Comparison of ENCODE assay signal across 22 mouse cellular contexts in the genomic region with DNA sequence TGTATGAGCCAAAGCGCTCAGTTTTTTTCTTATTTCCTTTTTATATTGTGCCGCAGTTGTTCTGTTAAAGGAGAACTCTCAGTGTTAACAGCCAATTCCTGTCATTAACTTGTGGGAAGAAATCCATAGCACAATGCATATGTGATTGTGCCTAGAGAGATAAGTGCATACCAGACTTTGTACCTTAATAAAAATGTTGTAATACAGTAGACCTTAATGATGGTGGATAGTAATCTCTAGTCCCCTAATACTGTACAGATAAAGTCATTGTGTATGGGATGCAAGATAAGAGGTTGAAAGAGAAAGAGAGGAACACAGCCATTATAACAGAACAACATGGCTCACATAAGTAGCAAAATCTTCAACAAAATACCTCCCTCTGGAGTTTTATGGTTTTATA.
DNase-seq lines count a peak whose midpoint lies in the region; ATAC-seq and TF ChIP-seq lines count a peak whose summit lies in the region.
"Had no signal": no experiment of that assay in that cellular context is flagged by ENCODE, and none has a peak within 500 bp of the region (broad histone marks: within the 10 kb centered on the region; RNA-seq: fewer than 3 reads in every experiment).

No protein-coding gene starts in this region.

- no peaks in the 10 kb centered on the region for H3K36me3 ChIP-seq in intestine, embryonic 15.5 days
- H3K36me3 ChIP-seq in intestine, embryonic 16.5 days (ENCODE audit: control insufficient read depth, insufficient read depth, low read length) = no peaks in the 10 kb centered on the region
- H3K36me3 ChIP-seq in intestine, postnatal 0 days (ENCODE audit: control insufficient read depth, insufficient read depth) = no peaks in the 10 kb centered on the region
- H3K36me3 ChIP-seq in hindbrain, embryonic 14.5 days (replicated peaks; ENCODE audit: control insufficient read depth, insufficient read depth) = no peaks in the 10 kb centered on the region
- H3K36me3 ChIP-seq: G1E had no signal

- DNase-seq in kidney, postnatal 25 days = no peak
- DNase-seq in adrenal gland, adult 18-20 months (ENCODE audit: low spot score in 2 of 2) = no peak
- no peak for DNase-seq in hindbrain, embryonic 14.5 days (ENCODE audit: low spot score)
- DNase-seq: adrenal gland, adult 2 months; adrenal gland, adult 8-10 months; adrenal gland, postnatal 10 days; adrenal gland, postnatal 14 days; adrenal gland, postnatal 25 days; adrenal gland, postnatal 36 days; B cell, adult 2 months; cerebellum, adult 11 months; cerebellum, adult 11-12 months; cerebellum, adult 18-20 months; cerebellum, adult 2 months had no signal

- H3K27me3 ChIP-seq in intestine, embryonic 15.5 days (replicated peaks) = no peaks in the 10 kb centered on the region
- H3K27me3 ChIP-seq in intestine, embryonic 16.5 days (replicated peaks; ENCODE audit: control insufficient read depth, insufficient read depth, low read length) = no peaks in the 10 kb centered on the region
- H3K27me3 ChIP-seq in intestine, postnatal 0 days (replicated peaks; ENCODE audit: control insufficient read depth, insufficient read depth, low read length) = no peaks in the 10 kb centered on the region
- no peaks in the 10 kb centered on the region for H3K27me3 ChIP-seq in hindbrain, embryonic 14.5 days (ENCODE audit: control insufficient read depth, insufficient read depth, low read length)
- H3K27me3 ChIP-seq: CH12.LX had no signal

- no peaks in the 10 kb centered on the region for H3K9me3 ChIP-seq in intestine, embryonic 15.5 days
- H3K9me3 ChIP-seq in intestine, embryonic 16.5 days (ENCODE audit: control insufficient read depth, low read length) = no peaks in the 10 kb centered on the region
- no peaks in the 10 kb centered on the region for H3K9me3 ChIP-seq in intestine, postnatal 0 days (ENCODE audit: control insufficient read depth)
- no peaks in the 10 kb centered on the region for H3K9me3 ChIP-seq in hindbrain, embryonic 14.5 days (ENCODE audit: control insufficient read depth, low read length)

- no peak overlapping the region for H3K4me2 ChIP-seq in intestine, embryonic 15.5 days (replicated peaks)
- no peak overlapping the region for H3K4me2 ChIP-seq in intestine, embryonic 16.5 days (ENCODE audit: low read depth, low read length)
- H3K4me2 ChIP-seq in intestine, postnatal 0 days (replicated peaks; ENCODE audit: low read depth) = no peak overlapping the region
- H3K4me2 ChIP-seq in hindbrain, embryonic 14.5 days (replicated peaks) = no peak overlapping the region

- no peaks in the 10 kb centered on the region for H3K4me1 ChIP-seq in intestine, embryonic 15.5 days (replicated peaks)
- H3K4me1 ChIP-seq in intestine, embryonic 16.5 days (ENCODE audit: control insufficient read depth, insufficient read depth, low read length) = no peaks in the 10 kb centered on the region; the same call in 1 of the 2 replicates
- H3K4me1 ChIP-seq in intestine, postnatal 0 days (replicated peaks; ENCODE audit: control insufficient read depth, insufficient read depth, low read length) = peaks cover 3% of the 10 kb centered on the region; the same call in 1 of the 2 replicates
- no peaks in the 10 kb centered on the region for H3K4me1 ChIP-seq in hindbrain, embryonic 14.5 days (replicated peaks; ENCODE audit: control insufficient read depth, insufficient read depth, low read length)

- WGBS in intestine, embryonic 15.5 days = 63% methylated on average over 2 of the region's 2 CpGs
- 65% methylated on average over 2 of the region's 2 CpGs for WGBS in intestine, embryonic 16.5 days
- 57% methylated on average over 2 of the region's 2 CpGs for WGBS in intestine, postnatal 0 days
- WGBS in hindbrain, embryonic 14.5 days = 91% methylated on average over 2 of the region's 2 CpGs

- no peak overlapping the region for H3K9ac ChIP-seq in intestine, embryonic 15.5 days
- H3K9ac ChIP-seq in intestine, embryonic 16.5 days (ENCODE audit: low read depth, low read length) = no peak overlapping the region
- H3K9ac ChIP-seq in intestine, postnatal 0 days (ENCODE audit: low read depth, low read length) = no peak overlapping the region
- no peak overlapping the region for H3K9ac ChIP-seq in hindbrain, embryonic 14.5 days

- H3K27ac ChIP-seq in intestine, embryonic 15.5 days = no peak overlapping the region
- no peak overlapping the region for H3K27ac ChIP-seq in intestine, embryonic 16.5 days (ENCODE audit: low read length)
- H3K27ac ChIP-seq in intestine, postnatal 0 days (ENCODE audit: low read depth, low read length) = no peak overlapping the region
- no peak overlapping the region for H3K27ac ChIP-seq in hindbrain, embryonic 14.5 days

- no peak overlapping the region for H3K4me3 ChIP-seq in intestine, embryonic 15.5 days (replicated peaks)
- no peak overlapping the region for H3K4me3 ChIP-seq in intestine, embryonic 16.5 days (ENCODE audit: low read length)
- H3K4me3 ChIP-seq in intestine, postnatal 0 days (ENCODE audit: low read depth, low read length) = no peak overlapping the region
- H3K4me3 ChIP-seq in hindbrain, embryonic 14.5 days (replicated peaks; ENCODE audit: low read length) = no peak overlapping the region

- no peak for TF ChIP-seq CTCF in intestine, postnatal 0 days (IDR thresholded peaks at IDR 0.05; ENCODE audit: low read depth)

- peak; percentile 96 for ATAC-seq in intestine, embryonic 15.5 days
- peak; percentile 97 for ATAC-seq in intestine, embryonic 16.5 days
- ATAC-seq in intestine, postnatal 0 days = peak; percentile 85
- ATAC-seq in hindbrain, embryonic 14.5 days (ENCODE audit: low FRiP score) = no peak
- ATAC-seq: activated CD4-positive, CD25-positive, alpha-beta regulatory T cell, adult 4 months; CD4-positive, CD25-positive, alpha-beta regulatory T cell, adult 4 months; Patski had no signal
